Mouse (Mus musculus): ENCODE data around the gene Flvcr2. TPM values are rescaled to one million over a fixed set of nuclear protein-coding genes. Genes with fewer than 3 reads are reported as not detected.

Gene Flvcr2
- total and polyA plus RNA-seq, 3 experiments, result 0.07 TPM; not detected in 2

GRCm38 (mm10) chr12:85705002-85705830 lies 41.1 kb upstream of the Flvcr2 start (continued):
- peak; percentile 30; the same call in 1 of the 2 replicates for TF ChIP-seq MAZ (IDR thresholded peaks at IDR 0.05; ENCODE audit: low read depth, low read length)
- TF ChIP-seq ZNF384 (IDR thresholded peaks at IDR 0.05; ENCODE audit: low read depth, low read length), result no peak
- no peak for TF ChIP-seq UBTF (IDR thresholded peaks at IDR 0.05; ENCODE audit: borderline replicate concordance, insufficient read depth, low read depth, low read length)
- TF ChIP-seq ETS1 (IDR thresholded peaks at IDR 0.05; ENCODE audit: low read depth, low read length), result no peak; the same call in 1 of the 2 replicates

- Histone ChIP-seq H3K36me3 (ENCODE audit: control insufficient read depth in 1 of 2, insufficient read depth in 2 of 2, low read length in 2 of 2) (peaks cover 0 to 3% of the 10 kb centered on the region in 2 experiments; a peak in 1 of 4 replicates), H3K9ac (ENCODE audit: control insufficient read depth, low read depth, low read length, poor library complexity, severe bottlenecking) (peak overlapping the region; percentile 81), H3K9me3 (replicated peaks; ENCODE audit: insufficient read depth, low read length) (no peaks in the 10 kb centered on the region), H3K79me2 (ENCODE audit: control insufficient read depth, insufficient read depth, low read length, poor library complexity) (no peaks in the 10 kb centered on the region; the same call in 1 of the 2 replicates), H3K4me3 (ENCODE audit: control insufficient read depth in 1 of 2, insufficient read depth in 1 of 2, low read depth in 2 of 2, low read length in 2 of 2) (peak overlapping the region; percentile 65 to 73), H3K4me1 (ENCODE audit: control insufficient read depth in 1 of 2, insufficient read depth in 2 of 2, low read length in 2 of 2) (peaks cover 3 to 15% of the 10 kb centered on the region in 2 experiments; a peak in 3 of 4 replicates), H3K27me3 (ENCODE audit: control insufficient read depth in 1 of 2, insufficient read depth in 2 of 2, low read length in 2 of 2) (no peaks in the 10 kb centered on the region), H3K27ac (ENCODE audit: control insufficient read depth, low read depth, low read length) (peak overlapping the region; percentile 52; the same call in 1 of the 2 replicates)
- no peak for DNase-seq (ENCODE audit: low read depth, low spot score)
- TF ChIP-seq ETS1 (IDR thresholded peaks at IDR 0.05; ENCODE audit: low read depth, low read length), result no peak
- no peak for TF ChIP-seq RAD21 (IDR thresholded peaks at IDR 0.05; ENCODE audit: low read depth, low read length)
- no peak for TF ChIP-seq POLR2A (IDR thresholded peaks at IDR 0.05; ENCODE audit: control insufficient read depth in 1 of 2, insufficient read depth in 1 of 2, low read depth in 1 of 2, low read length in 2 of 2, poor library complexity in 1 of 2)
- no peak for TF ChIP-seq TBP (IDR thresholded peaks at IDR 0.05; ENCODE audit: low read depth, low read length)
- TF ChIP-seq GATA1 (IDR thresholded peaks at IDR 0.05; ENCODE audit: low read depth, low read length), result no peak
- no peak for TF ChIP-seq MEF2A (IDR thresholded peaks at IDR 0.05; ENCODE audit: extremely low read depth, insufficient replicate concordance, low read depth, low read length, poor library complexity, severe bottlenecking)
- TF ChIP-seq BHLHE40 (IDR thresholded peaks at IDR 0.05; ENCODE audit: borderline replicate concordance, low read depth, low read length), result no peak
- no peak for TF ChIP-seq CHD1 (IDR thresholded peaks at IDR 0.05; ENCODE audit: low read depth, low read length)
Measured at GRCm38 (mm10) chr12:85705831-85706530, 40.4 kb upstream of the Flvcr2 start.

GRCm38 (mm10) chr12:85706906-85707305 lies 39.4 kb upstream of the Flvcr2 start:
- H3K9ac ChIP-seq (ENCODE audit: control insufficient read depth, low read depth, low read length, poor library complexity, severe bottlenecking), result no peak overlapping the region
- H3K36me3 ChIP-seq (ENCODE audit: control insufficient read depth in 1 of 2, insufficient read depth in 2 of 2, low read length in 2 of 2), result peaks cover 0 to 3% of the 10 kb centered on the region in 2 experiments; a peak in 1 of 4 replicates
- H3K4me1 ChIP-seq (ENCODE audit: control insufficient read depth in 1 of 2, insufficient read depth in 2 of 2, low read length in 2 of 2), result peaks cover 3 to 15% of the 10 kb centered on the region in 2 experiments; a peak in 3 of 4 replicates
- H3K27ac ChIP-seq (ENCODE audit: control insufficient read depth, low read depth, low read length), result no peak overlapping the region
- TF ChIP-seq NRF1 (IDR thresholded peaks at IDR 0.05; ENCODE audit: insufficient read depth, low read depth, low read length, poor library complexity, severe bottlenecking) (no peak), ZMIZ1 (IDR thresholded peaks at IDR 0.05; ENCODE audit: low read depth, low read length) (no peak), GATA1 (IDR thresholded peaks at IDR 0.05; ENCODE audit: low read depth, low read length) (no peak), MAFK (IDR thresholded peaks at IDR 0.05; ENCODE audit: borderline replicate concordance, low read depth, low read length) (no peak), MYB (IDR thresholded peaks at IDR 0.05; ENCODE audit: low read depth, low read length) (no peak), TCF12 (IDR thresholded peaks at IDR 0.05; ENCODE audit: low read depth, low read length) (no peak), ZC3H11A (IDR thresholded peaks at IDR 0.05; ENCODE audit: low read depth, low read length) (no peak), BHLHE40 (IDR thresholded peaks at IDR 0.05; ENCODE audit: borderline replicate concordance, low read depth, low read length) (no peak), POLR2A (IDR thresholded peaks at IDR 0.05; ENCODE audit: control insufficient read depth in 1 of 2, insufficient read depth in 1 of 2, low read depth in 1 of 2, low read length in 2 of 2, poor library complexity in 1 of 2) (no peak), CTCF (IDR thresholded peaks at IDR 0.05 in 2 of 3, conservative IDR thresholded peaks at IDR 0.05 in 1 of 3; ENCODE audit: control insufficient read depth in 1 of 3, insufficient read depth in 1 of 3, low read depth in 2 of 3, low read length in 3 of 3, poor library complexity in 1 of 3, severe bottlenecking in 1 of 3) (no peak), MAZ (IDR thresholded peaks at IDR 0.05; ENCODE audit: low read depth, low read length) (no peak), MEF2A (IDR thresholded peaks at IDR 0.05; ENCODE audit: extremely low read depth, insufficient replicate concordance, low read depth, low read length, poor library complexity, severe bottlenecking) (no peak), TAL1 (IDR thresholded peaks at IDR 0.05; ENCODE audit: low read length) (no peak), NELFE (IDR thresholded peaks at IDR 0.05; ENCODE audit: low read depth, low read length) (no peak), SIN3A (IDR thresholded peaks at IDR 0.05; ENCODE audit: low read length) (no peak), SMC3 (IDR thresholded peaks at IDR 0.05; ENCODE audit: low read depth, low read length) (no peak), USF1 (IDR thresholded peaks at IDR 0.05; ENCODE audit: low read depth, low read length) (no peak)
- H3K27me3 ChIP-seq (ENCODE audit: control insufficient read depth in 1 of 2, insufficient read depth in 2 of 2, low read length in 2 of 2), result no peaks in the 10 kb centered on the region
- H3K4me3 ChIP-seq (ENCODE audit: control insufficient read depth in 1 of 2, insufficient read depth in 1 of 2, low read depth in 2 of 2, low read length in 2 of 2), result no peak overlapping the region
- no peaks in the 10 kb centered on the region for H3K9me3 ChIP-seq (replicated peaks; ENCODE audit: insufficient read depth, low read length)
- DNase-seq (ENCODE audit: low read depth, low spot score), result no peak
- H3K79me2 ChIP-seq (ENCODE audit: control insufficient read depth, insufficient read depth, low read length, poor library complexity), result no peaks in the 10 kb centered on the region; the same call in 1 of the 2 replicates

All from MEL (cell line).